Comparison of ENCODE assay signal across 12 mouse cellular contexts in genomic region chr4:48181366-48181765, GRCm38 (mm10).
"Had no signal": no experiment of that assay in that cellular context is flagged by ENCODE, and none has a peak within 500 bp of the region (broad histone marks: within the 10 kb centered on the region; RNA-seq: fewer than 3 reads in every experiment).

No protein-coding gene starts in this region.

- H3K27me3 ChIP-seq: limb, embryonic 15.5 days had no signal

- H3K4me2 ChIP-seq: limb, embryonic 15.5 days; lung, embryonic 14.5 days had no signal

- H3K4me3 ChIP-seq: limb, embryonic 15.5 days; midbrain, embryonic 10.5 days had no signal

- H3K27ac ChIP-seq: kidney, postnatal 0 days; limb, embryonic 15.5 days; midbrain, embryonic 10.5 days; stomach, postnatal 0 days had no signal

- H3K9ac ChIP-seq: limb, embryonic 15.5 days; lung, embryonic 14.5 days had no signal

- H3K9me3 ChIP-seq: limb, embryonic 15.5 days; midbrain, embryonic 10.5 days had no signal

- H3K4me1 ChIP-seq: limb, embryonic 15.5 days had no signal

- DNase-seq: kidney, adult 9 months; kidney, postnatal 36 days; layer of hippocampus, adult 9-11 months; layer of hippocampus, postnatal 36 days; lung, embryonic 14.5 days; lung, postnatal 10 days; lung, postnatal 4 days; thymus, postnatal 4 days had no signal
